Mouse (Mus musculus) neural tube, embryonic 15.5 days (tissue): ENCODE data around the gene Dcx. TPM values are rescaled to one million over a fixed set of nuclear protein-coding genes. Genes with fewer than 3 reads are reported as not detected.

Source experiments
- ATAC-seq: fragments of 200-750 bp; cut with Nextera tagmentation; 2 replicates; pipeline ENCODE4 v1.8.0; 2017; ENCODE audit warnings: mild to moderate bottlenecking, moderate TSS enrichment, moderate library complexity; ENCODE audit not compliant: low FRiP score
- H3K27ac ChIP-seq: fragments of 300-500 bp; sonication (generic); replicated peaks from 2 replicates; pipeline ENCODE4 v1.5.1; 2015; ENCODE audit warnings: mild to moderate bottlenecking, inconsistent platforms
- H3K27me3 ChIP-seq: fragments of 300-500 bp; sonication (generic); replicated peaks from 2 replicates; pipeline ENCODE4 v1.6.1; 2015; ENCODE audit warnings: inconsistent platforms
- H3K36me3 ChIP-seq: fragments of 300-500 bp; sonication (generic); 2 replicates; pipeline ENCODE4 v1.6.1; 2015; ENCODE audit warnings: inconsistent platforms
- H3K4me1 ChIP-seq: fragments of 300-500 bp; sonication (generic); 2 replicates; pipeline ENCODE4 v1.6.1; 2015; ENCODE audit warnings: inconsistent platforms
- H3K4me2 ChIP-seq: fragments of 300-500 bp; sonication (generic); 2 replicates; pipeline ENCODE4 v1.6.1; 2015; ENCODE audit warnings: inconsistent platforms, mild to moderate bottlenecking, moderate library complexity
- H3K4me3 ChIP-seq: fragments of 300-500 bp; sonication (generic); replicated peaks from 2 replicates; pipeline ENCODE4 v1.5.1; 2015; ENCODE audit warnings: mild to moderate bottlenecking, inconsistent platforms
- H3K9ac ChIP-seq: fragments of 300-500 bp; sonication (generic); replicated peaks from 2 replicates; pipeline ENCODE4 v1.6.1; 2015; ENCODE audit warnings: mild to moderate bottlenecking, inconsistent platforms
- H3K9me3 ChIP-seq: fragments of 300-500 bp; sonication (generic); replicated peaks from 2 replicates; pipeline ENCODE4 v1.6.1; 2016; ENCODE audit warnings: inconsistent platforms
- WGBS: fragments of 180-500 bp; shearing (Covaris S2); methylation state at CpG from one replicate; pipeline ENCODE4 v1.1.7; 2015; ENCODE audit warnings: mixed read lengths; 5-methylcytosine and 5-hydroxymethylcytosine counted together
- microRNA-seq: library from miRNA; unstranded; fragments of <30 nt; microRNA quantifications from one replicate; pipeline ENCODE4, GENCODE M21; 2017
- polyA plus RNA-seq: library from polyadenylated mRNA; unstranded; fragments of >200 nt; fragmentation: Nextera tagmentation; extraction: Ambion mirVana; gene quantifications from 2 replicates; pipeline ENCODE4 v1.2.1, GENCODE M21; 2015

The Dcx gene
- polyA plus RNA-seq, 1 experiment from 2014 or later = 254 TPM

DNA sequence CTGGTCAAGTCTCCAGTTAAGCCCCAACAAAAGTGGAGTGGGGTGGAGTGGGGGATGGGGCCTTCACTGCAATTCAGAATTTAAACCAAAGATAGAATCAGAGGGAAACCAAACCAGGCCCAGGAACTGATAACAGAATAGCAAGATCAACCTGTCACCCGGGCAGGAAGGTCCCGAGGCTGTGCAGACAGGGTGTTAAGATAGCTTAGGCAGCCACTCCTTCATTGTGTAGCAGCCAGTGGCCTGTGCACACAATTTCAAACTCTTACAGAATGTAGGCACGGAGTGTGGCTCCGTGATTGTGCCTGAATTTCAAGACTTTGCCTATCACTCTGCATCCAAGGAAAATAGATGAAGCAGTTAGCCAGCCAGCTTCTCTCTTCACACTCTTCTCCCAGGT is 106.6 kb downstream of the Dcx start:
- Histone ChIP-seq H3K9ac (no peak overlapping the region), H3K4me3 (no peak overlapping the region; the same call in 1 of the 2 replicates), H3K4me1 (no peaks in the 10 kb centered on the region), H3K9me3 (no peaks in the 10 kb centered on the region), H3K36me3 (no peaks in the 10 kb centered on the region), H3K27ac (no peak overlapping the region), H3K27me3 (no peaks in the 10 kb centered on the region), H3K4me2 (no peak overlapping the region)
- ATAC-seq = no peak
- WGBS = 69% methylated on average over 4 of the region's 4 CpGs

- Histone ChIP-seq H3K4me2 (no peak overlapping the region), H3K9me3 (no peaks in the 10 kb centered on the region), H3K27ac (no peak overlapping the region), H3K4me3 (no peak overlapping the region), H3K36me3 (no peaks in the 10 kb centered on the region), H3K4me1 (no peaks in the 10 kb centered on the region), H3K9ac (no peak overlapping the region), H3K27me3 (no peaks in the 10 kb centered on the region)
- no peak for ATAC-seq
- WGBS = 96% methylated on average over 2 of the region's 2 CpGs
These were observed 114.2 kb downstream of the Dcx start for GRCm38 (mm10) chrX:143818961-143819360.

- no peaks in the 10 kb centered on the region for H3K27me3 ChIP-seq
These were observed 117.2 kb downstream of the Dcx start for GRCm38 (mm10) chrX:143815948-143816347.

More at GRCm38 (mm10) chrX:143815948-143816347, 117.2 kb downstream of the Dcx start:
- no peak overlapping the region for H3K4me2 ChIP-seq
- no peak for ATAC-seq
- H3K27ac ChIP-seq = no peak overlapping the region
- no peaks in the 10 kb centered on the region for H3K9me3 ChIP-seq
- 80% methylated on average over 1 of the region's 1 CpGs for WGBS
- H3K9ac ChIP-seq = no peak overlapping the region
- no peaks in the 10 kb centered on the region for H3K36me3 ChIP-seq
- no peaks in the 10 kb centered on the region for H3K4me1 ChIP-seq
- no peak overlapping the region for H3K4me3 ChIP-seq

Small RNA genes within 50 kb of the gene (microRNA-seq; reads per million reads assigned to microRNA genes)
- not detected for gene Gm47298

Other genes starting within 250 kb of the Dcx start
- 11.8 and 15.4 TPM in 2 replicates for gene Capn6, start 105.9 kb downstream of the Dcx start, polyA plus RNA-seq
- 4.9 and 5.0 TPM in 2 replicates for gene A730046J19Rik, start 220.4 kb upstream of the Dcx start, polyA plus RNA-seq